Mouse (Mus musculus) small intestine, adult 2 months (tissue): ENCODE measurements around the gene Plcb4.

Experiments
- CTCF ChIP-seq: fragments of 200-500 bp; IDR thresholded peaks from 2 replicates; pipeline ENCODE4 v1.5.1; 2012; ENCODE audit warnings: low read depth, mild to moderate bottlenecking, control low read depth, inconsistent platforms, low read length, moderate library complexity, mixed read lengths; ENCODE audit not compliant: insufficient replicate concordance, insufficient read length; ENCODE audit errors: extremely low read depth
- POLR2A ChIP-seq: fragments of 200-500 bp; IDR thresholded peaks from 2 replicates; pipeline ENCODE4 v1.6.1; 2012; ENCODE audit warnings: low read depth, mild to moderate bottlenecking, control low read depth, inconsistent platforms, low read length, moderate library complexity

DNA sequence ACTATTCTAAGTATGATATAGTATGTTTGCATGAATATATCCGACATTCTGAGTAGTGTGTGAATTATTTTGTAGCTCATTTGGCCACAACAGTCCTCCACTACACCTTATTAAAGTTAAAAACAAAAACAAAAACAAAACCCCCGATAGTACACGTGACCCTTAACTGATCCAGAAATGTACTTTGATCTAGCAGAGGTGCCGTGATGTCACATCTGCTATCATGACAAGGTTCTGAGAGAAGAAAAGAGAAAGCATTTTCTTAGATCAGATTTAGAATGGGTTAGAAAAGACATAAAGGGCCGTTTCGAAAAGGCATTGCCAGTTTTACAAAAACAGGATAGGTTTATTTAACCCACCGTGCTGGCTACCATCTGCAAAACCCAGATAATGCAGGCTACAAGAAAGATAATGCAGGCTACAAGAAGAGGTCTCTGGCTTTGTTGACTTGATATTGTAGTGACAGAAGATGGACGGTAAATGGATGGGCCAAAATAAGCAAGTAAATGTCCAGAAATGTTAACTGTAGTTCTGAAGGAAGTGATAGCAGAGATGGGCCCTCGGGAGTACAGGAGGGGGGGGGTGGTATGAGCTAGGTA, 227.4 kb downstream of the Plcb4 start:
- TF ChIP-seq CTCF = no peak
- TF ChIP-seq POLR2A = no peak
